In genomic region chr9:108531496-108531895, GRCm38 (mm10) we compare ENCODE assay signal across 34 mouse cellular contexts.
"Had no signal": no experiment of that assay in that cellular context is flagged by ENCODE, and none has a peak within 500 bp of the region (broad histone marks: within the 10 kb centered on the region; RNA-seq: fewer than 3 reads in every experiment).

No protein-coding gene starts in this region.

- H3K27ac ChIP-seq: heart, embryonic 10.5 days; heart, embryonic 13.5 days; heart, embryonic 15.5 days; hindbrain, embryonic 10.5 days; hindbrain, embryonic 12.5 days; hindbrain, embryonic 13.5 days; hindbrain, embryonic 14.5 days; hindbrain, embryonic 15.5 days; hindbrain, postnatal 0 days; intestine, embryonic 15.5 days; kidney, embryonic 15.5 days; kidney, postnatal 0 days; layer of hippocampus, adult 2 months had no signal

- H3K9me3 ChIP-seq: heart, embryonic 10.5 days; heart, embryonic 13.5 days; heart, embryonic 15.5 days; hindbrain, embryonic 10.5 days; hindbrain, embryonic 12.5 days; hindbrain, embryonic 13.5 days; hindbrain, embryonic 15.5 days; intestine, embryonic 15.5 days; kidney, embryonic 15.5 days had no signal

- H3K9ac ChIP-seq: heart, embryonic 13.5 days; heart, embryonic 15.5 days; hindbrain, embryonic 12.5 days; hindbrain, embryonic 13.5 days; hindbrain, embryonic 14.5 days; hindbrain, embryonic 15.5 days; intestine, embryonic 15.5 days; kidney, embryonic 15.5 days had no signal

- DNase-seq: heart, postnatal 10 days; heart, postnatal 14 days; heart, postnatal 36 days; heart, postnatal 4 days; kidney, adult 11 months; kidney, adult 18-20 months; kidney, adult 2 months; kidney, adult 8-10 months; kidney, adult 9 months; kidney, postnatal 10 days; kidney, postnatal 14 days; kidney, postnatal 25 days; kidney, postnatal 36 days; kidney, postnatal 4 days; layer of hippocampus, adult 9-11 months; layer of hippocampus, postnatal 36 days had no signal

- H3K4me2 ChIP-seq: heart, embryonic 11.5 days; heart, embryonic 13.5 days; heart, embryonic 15.5 days; hindbrain, embryonic 12.5 days; hindbrain, embryonic 13.5 days; hindbrain, embryonic 14.5 days; hindbrain, embryonic 15.5 days; intestine, embryonic 15.5 days; kidney, embryonic 15.5 days had no signal

- H3K27me3 ChIP-seq: heart, embryonic 13.5 days; heart, embryonic 15.5 days; hindbrain, embryonic 12.5 days; hindbrain, embryonic 13.5 days; hindbrain, embryonic 15.5 days; intestine, embryonic 15.5 days; kidney, embryonic 15.5 days had no signal

- ATAC-seq: hindbrain, embryonic 16.5 days; hindbrain, postnatal 0 days; inflammation-experienced regulatory T-cells, adult 6 months; intestine, embryonic 15.5 days; intestine, embryonic 16.5 days; intestine, postnatal 0 days had no signal

- H3K4me3 ChIP-seq: heart, embryonic 10.5 days; heart, embryonic 13.5 days; heart, embryonic 15.5 days; hindbrain, embryonic 10.5 days; hindbrain, embryonic 12.5 days; hindbrain, embryonic 13.5 days; hindbrain, embryonic 15.5 days; intestine, embryonic 15.5 days; kidney, embryonic 15.5 days; layer of hippocampus, adult 2 months had no signal

- H3K4me1 ChIP-seq: heart, embryonic 10.5 days; heart, embryonic 13.5 days; heart, embryonic 15.5 days; hindbrain, embryonic 10.5 days; hindbrain, embryonic 12.5 days; hindbrain, embryonic 13.5 days; hindbrain, embryonic 15.5 days; intestine, embryonic 15.5 days; kidney, embryonic 15.5 days had no signal
